Mouse (Mus musculus) right cerebral cortex, postnatal 10 days (tissue): ENCODE measurements around the gene Abhd17c.
"Not testable (repeated sequence)": the region's sequence is repeated elsewhere in the genome, so short reads cannot be mapped to it uniquely, and the experiment has no call there.

Source experiments
- DNase-seq, 2 experiments: peaks; one replicate each; pipeline ENCODE4 v3.0.0; 2021; ENCODE audit warnings: low spot score in 2 of 2

The Abhd17c gene

DNA sequence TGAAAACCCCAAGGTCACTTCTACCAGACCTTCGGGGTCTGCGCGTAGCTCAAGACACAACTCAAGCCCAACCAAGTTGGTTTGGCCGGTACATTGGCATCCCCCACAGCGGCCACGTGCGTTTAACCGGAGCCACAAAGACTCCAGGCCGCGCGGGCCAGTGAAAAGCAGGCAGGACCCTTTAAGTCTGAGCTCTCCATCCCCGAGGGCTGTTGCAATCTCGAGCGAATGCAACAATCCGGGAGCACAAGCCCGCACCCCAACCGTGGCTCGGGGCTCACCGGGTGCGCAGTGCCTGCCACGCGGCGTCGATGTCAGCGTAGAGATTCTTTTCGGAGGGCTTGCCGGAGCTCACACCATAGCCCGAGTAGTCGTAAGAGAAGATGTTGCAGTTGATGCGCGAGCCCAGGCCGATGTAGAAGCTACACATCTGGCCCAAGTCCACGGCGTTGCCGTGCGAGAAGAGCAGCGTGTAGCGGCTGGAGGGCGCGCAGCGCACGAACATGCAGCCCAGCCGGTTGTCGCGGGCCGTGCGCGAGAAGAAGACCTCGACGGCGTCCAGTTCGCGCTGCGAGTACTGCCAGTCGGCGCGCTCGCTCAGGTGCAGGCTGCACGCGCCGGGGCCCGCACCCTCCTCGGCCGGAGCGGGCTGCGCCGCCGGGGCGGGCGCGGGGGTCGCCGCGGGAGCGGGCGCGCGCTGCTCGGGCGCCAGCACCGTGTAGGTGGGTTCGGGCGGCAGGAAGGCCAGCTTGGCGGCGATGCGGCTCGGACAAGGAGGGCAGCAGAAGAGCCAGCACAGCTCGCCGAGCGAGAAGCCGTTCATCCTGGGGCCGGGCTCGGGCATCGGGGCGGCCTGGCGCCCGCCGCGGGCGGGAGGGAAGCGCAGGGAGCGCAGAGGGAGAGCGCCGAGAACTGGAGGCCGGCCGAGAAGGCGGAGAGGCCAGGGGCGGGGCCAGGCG is at the start of gene Abhd17c:
Gene Abhd17c (minus strand): TSS at position 893 of the 959 bp plus-strand sequence.
- DNase-seq = peak; percentile 72 to 75

DNA sequence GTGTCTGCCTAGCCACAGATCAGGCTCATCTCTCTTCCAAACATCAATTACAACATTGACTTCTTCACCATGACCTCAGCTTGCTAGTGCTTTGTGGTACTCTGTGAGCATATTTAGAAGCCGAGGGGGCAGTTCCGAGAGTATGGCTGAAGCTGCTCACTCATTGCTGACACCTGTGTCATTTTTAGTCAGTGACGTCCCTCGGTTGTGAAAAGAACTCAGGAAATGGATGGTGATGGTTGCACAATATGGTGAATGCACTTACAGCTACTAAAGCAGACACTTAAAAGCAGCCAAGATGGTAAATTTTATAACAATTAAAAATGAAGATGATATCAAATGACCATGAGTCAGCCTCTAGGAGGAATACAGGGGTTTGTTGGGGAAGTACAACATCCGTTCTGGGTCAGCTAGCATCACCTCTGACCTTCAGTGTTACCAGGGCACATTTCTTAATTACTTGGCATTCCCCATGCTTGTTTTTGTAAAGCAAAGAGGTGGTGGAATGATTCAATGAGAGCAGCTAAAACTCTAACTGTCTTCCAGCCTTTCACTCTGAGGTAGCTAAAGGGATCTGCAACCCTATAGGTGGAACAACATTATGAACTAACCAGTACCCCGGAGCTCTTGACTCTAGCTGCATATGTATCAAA is 45.6 kb upstream of the Abhd17c start:
- no peak for DNase-seq

DNA sequence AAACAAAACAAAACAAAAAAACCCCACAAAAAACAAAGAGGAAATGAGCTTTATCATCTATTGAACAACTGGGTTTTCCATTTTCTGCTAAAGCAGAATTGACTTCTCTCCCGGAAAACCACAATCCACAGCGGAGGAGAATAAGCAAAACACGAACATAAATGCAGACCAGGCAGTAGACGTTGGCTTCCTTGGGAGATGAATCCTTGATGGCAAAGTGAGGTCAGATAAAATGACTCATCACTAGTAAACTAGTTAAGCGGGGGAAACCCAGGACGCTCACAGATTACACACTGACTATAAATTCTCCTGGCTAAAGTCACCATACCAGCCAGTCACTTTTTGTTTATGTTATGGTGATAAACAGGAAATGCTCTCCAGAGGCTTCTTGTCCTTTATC is 44.5 kb upstream of the Abhd17c start:
- DNase-seq = no peak

DNA sequence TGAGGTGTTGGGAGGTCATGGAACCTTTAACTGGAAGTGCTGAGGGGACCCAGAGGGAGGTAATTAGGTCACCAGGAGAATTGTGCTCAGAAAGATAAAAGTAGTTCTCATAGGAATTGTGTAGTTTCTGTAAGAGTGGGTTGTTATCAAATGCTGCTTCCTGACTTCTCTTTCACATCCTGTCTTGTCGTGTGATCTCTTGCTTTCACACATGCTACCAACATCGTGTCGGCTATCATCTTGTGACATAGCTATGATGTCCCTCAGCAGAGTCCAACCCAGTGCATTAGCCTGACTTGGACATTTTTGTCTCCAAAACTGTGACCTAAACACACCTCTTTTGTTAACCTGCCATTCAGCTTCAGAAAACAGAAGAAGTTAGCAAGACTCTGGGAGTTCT is 40.6 kb upstream of the Abhd17c start:
- DNase-seq = no peak

DNA sequence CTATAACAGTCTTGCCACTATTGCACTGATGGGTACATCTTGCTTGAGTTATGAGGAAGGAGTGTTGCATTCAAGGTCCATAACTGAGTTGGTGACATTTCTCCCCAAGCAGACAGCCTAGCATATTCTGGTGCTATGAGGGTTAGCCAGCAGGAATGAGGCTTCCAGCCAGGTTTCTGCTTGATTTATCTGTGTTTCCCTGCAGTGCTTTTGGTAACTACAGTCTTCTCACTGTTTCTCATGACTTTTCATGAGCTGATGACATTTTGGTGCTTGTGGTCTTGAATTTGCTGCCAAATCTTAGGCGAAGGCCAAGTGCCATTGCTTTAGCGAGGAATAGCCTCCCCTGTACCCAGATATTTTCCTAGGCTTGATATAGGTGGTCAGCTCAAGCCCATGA is 39.8 kb upstream of the Abhd17c start:
- DNase-seq = no peak

DNA sequence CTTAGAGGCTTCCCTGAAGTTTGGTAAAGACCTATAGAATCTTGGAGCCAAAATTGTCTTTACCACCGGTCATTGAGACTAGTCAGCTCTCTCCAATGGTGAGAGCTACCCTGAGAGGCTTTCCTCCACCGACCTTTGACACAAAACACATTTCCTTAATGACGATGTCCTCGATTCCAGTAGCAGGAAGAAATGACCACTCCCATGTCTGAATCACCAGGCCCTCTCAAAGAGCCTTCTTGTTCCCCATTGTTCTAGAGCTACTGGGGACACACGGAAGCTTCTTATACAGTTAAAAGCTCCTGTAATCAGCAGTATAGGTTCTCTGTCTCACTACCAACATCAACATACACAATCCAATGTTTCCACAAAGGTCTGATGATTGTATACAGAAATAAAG is 36.5 kb upstream of the Abhd17c start:
- no peak for DNase-seq

DNA sequence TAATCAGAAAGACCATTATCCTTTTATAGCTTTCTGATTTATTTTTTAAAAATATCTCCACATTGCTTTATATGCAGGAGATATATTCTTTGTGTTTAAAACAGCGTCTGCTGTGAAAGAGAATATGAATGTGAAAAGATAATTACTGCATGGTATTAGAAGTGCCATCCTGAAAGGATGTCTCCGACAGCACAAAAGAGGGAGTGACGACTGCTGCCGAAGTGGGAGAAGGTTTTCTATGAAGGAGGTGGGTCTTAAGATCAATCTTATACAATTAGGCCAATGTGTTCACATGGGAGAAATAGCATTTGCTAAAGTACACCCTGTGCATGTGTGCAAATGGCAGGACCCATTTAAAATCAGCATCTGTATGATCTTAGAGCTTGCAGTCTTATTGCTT is 33.5 kb upstream of the Abhd17c start:
- no peak for DNase-seq

DNA sequence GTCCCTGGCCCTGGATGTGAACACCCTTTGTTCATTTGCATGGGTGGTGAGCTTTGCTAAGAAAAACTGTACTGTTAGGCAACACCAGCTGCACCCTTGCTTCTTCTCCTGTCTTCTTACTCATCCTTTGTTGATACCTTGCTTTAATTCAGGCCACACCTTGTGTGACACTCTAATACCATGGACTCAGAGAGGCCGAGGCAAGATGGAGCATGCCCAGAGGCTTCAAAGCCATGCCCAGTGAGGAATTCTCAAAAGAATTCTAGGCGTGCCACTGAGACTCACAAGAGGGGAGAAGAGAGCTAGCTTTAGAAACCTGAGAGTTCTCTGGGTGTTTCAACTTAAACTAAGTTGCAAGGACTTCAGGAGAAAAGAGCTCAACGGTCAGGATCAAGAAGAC is 33.0 kb upstream of the Abhd17c start:
- no peak for DNase-seq

DNA sequence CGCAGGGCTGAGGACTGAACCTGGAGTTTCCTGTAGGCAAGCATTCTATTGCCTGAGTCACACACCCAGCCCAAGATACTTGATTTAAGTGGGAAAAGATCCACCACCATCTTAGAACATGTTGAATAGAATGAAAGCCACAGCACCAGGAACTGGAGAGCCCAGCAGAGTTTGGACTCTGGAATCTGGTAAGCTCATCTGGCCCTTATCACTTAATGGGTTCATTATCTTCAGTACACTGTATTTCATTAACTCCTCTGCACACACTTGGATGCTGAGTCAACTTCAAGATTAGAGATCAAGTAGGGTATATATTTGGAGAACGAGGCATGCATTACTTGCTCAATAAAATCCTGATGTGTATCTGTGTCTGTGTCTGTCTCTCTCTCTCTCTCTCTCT is 27.1 kb upstream of the Abhd17c start:
- not testable (repeated sequence) for DNase-seq

DNA sequence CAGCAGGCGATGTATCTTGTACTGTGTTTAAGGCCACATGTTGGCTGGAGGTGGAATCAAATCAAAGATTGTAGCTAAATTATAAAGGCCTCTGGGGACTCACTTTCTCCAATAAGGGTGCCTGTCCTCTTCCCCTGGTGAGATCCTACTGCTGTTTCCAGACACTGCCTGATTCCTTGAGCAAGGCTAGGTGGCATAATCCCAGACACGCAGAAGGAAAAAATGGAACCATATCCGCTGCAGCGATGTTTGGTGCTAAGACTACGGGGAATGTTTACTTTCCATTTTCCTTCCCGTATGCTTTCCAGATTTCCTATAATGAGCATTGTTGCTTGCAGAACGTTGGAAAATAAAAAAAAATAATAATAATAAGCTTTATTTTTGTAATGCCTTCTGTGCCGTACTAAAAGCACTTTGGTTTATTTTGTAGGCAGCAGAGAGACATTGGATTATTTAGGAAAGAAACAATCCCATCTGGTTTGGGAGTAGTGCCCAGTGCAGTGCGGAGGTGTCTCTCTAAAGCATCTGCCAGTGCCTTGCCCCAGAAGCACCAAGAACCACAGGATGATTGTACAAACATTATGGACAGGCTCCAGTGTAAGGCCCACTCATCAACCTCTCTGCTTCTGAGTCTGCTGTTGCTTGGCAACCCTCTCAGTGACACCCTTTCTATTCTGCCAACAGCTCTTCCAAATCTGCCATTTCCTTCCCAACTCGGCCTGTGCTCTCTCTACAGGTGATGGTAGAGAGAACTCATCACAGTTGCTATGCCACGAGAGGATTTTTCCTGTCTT is 23.2 kb upstream of the Abhd17c start:
- DNase-seq = peak; percentile 75 to 88

DNA sequence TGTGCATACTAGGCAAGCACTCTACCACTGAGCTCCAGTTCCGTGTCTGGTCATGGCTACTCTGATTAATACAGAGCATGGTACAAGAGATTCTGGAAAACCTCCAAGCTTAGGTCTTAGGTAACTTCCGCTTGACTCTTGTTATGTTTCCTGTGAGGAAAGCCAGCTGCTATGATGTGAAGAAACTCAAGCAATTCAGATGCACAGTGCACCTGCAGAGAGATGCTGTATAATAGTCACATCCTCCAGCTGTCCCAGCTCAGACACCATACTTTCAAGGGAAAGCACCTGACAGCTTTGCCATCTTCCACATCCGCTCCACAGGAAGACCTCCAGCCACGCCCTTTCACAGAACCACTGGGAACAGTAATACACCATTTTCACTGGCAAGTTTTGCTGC is 21.7 kb upstream of the Abhd17c start:
- DNase-seq = no peak

DNA sequence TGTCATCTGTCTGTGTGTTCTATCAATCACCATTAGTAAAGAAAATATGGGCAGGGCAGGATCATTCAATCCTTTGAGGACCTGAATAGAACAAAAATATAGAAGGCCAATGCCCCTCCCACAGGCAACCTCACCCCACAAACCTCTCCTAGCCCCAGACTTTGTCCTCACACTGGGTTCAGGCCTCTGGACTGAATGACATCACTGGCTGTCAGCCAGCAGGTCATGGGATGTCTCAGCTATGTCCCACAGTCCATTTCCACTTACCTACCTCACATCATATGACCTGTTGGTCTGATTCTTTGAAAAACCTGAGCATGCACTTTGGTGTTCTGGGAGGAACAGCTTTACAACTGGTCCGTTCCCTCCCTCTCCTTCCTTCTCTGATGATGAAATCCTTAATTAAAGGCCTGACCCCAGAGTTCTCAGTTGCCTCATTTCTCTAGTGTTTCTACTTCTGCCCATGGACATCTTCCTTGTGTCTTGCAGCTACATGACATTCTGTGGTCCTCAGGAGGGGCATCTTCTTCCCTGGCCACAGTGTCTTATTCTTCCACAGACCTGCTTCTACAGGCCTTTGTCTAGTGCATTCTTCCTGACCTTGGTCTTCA is 19.6 kb upstream of the Abhd17c start:
- no peak for DNase-seq

DNA sequence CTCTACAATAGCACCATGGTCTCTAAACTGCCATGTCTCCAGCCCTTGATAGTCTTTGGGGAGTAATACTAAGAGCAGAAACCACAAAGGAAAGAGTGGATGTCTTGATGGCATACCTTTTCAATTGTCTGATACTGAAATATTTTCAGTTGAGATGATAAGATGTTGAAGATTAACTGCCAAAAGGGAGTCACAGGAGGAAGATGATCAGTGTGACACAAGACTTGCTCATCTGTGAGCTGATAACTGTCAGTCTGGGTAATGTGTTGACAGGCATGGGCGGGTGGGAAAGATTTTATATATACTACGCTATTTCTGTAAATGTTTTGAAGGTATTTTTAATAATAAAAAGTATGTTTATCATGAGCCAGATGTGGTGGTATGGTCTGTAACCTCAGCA is 16.7 kb upstream of the Abhd17c start:
- no peak for DNase-seq

DNA sequence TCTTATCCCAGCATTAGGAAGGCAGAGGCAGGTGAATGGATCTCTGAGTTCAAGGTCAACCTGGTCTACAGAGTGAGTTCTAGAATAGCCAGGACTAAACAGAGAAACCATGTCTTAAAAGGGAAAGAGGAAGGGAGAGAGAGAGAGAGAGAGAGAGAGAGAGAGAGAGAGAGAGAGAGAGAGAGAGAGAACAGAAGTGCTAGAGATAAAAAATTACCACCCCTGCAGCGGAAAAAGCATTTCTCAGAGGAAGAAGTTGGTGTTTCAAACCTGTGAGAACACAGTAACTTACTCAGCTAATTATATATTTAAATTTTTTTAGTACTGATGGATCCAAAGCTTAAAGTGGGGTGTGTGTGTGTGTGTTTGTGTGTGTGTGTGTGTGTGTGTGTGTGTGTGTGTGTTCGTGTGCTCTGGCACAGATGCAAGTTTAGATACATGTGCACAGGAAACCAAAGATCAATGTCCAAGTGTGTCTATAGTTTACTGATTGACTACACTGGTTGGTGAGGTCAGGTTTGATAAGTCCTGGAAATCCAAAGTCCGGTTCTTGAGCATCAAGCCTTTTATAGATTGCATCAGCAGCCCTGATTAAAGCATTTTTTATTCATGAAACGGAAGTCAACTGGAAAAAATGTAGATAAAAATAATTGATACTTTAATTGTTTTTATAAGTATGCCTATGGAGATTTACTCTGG is 15.2 kb upstream of the Abhd17c start:
- no peak for DNase-seq

DNA sequence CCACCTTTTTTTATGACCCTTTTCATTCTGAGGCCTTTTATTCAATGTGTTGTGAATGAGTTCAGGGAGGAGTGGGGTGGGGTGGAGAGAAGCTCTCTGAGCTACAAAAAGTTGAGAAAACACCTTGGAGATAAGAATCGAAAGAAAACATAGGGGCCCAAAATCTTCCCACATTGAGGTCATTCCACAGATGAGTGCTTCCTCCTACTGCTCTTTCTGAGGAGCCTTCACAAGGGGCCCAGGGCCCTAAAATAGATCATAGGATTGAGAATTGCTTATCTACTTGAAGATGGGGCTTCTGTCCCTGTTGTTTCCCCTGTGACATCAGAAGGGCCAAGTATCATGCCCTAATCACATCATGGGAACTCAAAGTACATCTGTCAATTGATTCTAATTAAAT is 14.3 kb upstream of the Abhd17c start:
- no peak for DNase-seq

DNA sequence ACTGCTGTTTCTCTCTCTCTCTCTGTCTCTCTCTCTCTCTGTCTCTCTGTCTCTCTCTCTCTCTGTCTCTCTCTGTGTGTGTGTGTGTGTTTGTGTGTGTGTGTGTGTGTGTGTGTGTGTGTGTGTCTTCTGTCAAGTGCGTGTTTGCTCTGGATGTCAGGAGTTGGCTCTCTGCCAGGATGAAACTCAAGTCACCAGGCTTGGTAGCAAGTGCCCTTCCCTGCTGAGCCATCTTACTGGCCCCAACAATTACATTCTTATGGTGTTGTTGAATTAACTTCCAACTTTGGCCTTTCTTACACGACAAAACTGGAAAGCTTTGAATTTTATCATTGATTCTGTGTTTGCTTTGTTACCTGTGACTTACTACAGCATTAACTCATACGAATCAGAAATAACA is 13.6 kb upstream of the Abhd17c start:
- DNase-seq = no peak

DNA sequence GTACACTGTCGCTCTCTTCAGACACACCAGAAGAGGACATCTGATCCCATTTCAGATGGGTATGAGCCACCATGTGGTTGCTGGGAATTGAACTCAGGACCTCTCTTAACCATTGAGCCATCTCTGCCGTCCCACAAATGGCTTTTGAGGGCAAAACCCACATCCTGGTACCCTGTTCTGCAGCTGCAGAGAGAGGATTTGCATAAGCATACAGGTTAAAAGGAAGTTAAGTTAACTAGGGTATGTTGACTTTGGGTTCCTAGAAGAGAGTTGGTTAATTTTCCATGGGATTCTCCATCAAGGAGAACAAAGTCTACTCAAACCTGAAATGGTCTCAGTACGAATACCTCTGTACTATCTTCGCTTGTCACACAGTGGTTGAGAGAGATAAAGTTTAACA is 13.2 kb upstream of the Abhd17c start:
- no peak for DNase-seq

DNA sequence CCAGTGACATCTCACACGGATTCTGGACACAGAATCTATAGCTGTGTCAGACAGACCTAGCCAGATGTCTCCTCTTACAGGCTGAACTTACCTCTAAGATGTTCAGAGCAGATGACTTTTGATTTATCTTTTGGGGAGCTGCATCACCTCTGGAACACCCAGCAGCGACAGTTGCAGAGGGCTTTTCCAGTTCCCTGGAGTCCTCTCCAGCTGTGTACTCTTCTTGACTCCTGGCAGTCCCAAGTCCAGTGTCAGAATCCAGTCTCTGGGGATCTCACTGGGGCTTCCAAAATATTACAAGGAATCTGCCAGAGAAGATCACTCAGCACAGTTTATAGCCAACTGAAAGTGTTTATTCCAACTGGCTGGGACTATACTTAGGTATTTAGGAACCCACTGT is 12.7 kb upstream of the Abhd17c start:
- no peak for DNase-seq

DNA sequence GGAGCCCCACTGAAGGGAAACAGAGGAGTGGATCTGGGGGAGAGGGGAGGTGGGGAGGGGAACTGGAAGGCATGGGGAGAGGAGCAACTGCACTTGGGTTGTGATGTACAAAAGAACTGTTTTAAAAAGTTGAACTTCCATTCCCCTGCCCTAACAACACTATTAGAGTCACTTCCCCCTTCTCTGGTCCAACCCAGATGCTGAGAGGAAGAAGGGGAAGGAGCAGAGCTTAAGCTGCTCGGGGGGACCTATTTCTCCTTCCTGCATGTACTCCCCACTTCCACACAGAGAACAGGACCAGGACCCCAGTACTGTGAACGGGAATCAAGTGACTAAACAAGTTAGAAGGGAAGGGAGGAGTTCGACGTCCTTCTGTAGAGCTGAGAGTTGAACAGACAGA is 11.9 kb upstream of the Abhd17c start:
- no peak for DNase-seq

DNA sequence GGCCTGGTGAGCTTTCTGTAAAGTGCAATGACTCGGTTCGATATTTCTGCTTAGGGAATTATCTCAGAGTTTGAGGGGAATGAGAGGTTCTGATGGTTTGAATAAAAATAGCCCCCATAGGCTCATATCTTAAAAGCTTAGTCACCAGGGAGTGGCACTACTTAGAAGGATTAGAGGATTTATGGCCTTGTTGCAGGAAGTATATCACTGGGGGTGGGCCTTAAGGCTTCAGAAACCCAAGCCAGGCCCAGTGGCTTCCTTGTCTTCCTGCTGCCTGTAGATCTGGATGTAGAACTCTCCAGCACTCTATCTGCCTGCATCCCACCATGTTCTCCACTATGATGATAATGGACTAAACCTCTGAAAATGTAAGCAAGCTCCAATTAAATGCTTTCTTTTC is 7.7 kb upstream of the Abhd17c start:
- no peak for DNase-seq

DNA sequence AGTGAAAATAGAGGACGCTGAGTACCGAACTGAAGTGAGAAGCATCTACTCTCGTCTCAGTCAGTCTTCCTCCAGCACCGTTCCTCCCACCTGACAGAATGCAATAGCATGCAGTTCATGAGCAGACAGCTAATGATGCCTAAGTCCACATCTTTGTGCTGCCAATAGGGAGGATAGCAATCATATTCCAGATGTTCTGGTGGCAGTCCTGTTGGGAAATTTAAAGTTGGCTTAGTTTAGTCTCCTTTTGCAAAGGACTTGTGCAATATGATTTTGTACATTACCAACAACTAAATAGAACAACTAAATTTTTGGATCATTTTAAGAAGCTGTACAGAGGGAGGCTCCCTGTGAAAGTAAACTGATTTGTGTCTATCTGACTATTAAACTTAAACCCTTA is 2.1 kb upstream of the Abhd17c start:
- no peak for DNase-seq
